Mouse (Mus musculus) lung, postnatal 36 days (tissue): ENCODE measurements at regions not wholly inside any gene's neighbourhood (a gene's known extent, or its start where the extent isn't known, plus 50 kb on each side); places are given as distances from the start of the nearest gene placed in this dataset.

Source experiments
- DNase-seq: peaks from one replicate; pipeline ENCODE4 v3.0.0; 2022; ENCODE audit warnings: mixed read lengths

DNA sequence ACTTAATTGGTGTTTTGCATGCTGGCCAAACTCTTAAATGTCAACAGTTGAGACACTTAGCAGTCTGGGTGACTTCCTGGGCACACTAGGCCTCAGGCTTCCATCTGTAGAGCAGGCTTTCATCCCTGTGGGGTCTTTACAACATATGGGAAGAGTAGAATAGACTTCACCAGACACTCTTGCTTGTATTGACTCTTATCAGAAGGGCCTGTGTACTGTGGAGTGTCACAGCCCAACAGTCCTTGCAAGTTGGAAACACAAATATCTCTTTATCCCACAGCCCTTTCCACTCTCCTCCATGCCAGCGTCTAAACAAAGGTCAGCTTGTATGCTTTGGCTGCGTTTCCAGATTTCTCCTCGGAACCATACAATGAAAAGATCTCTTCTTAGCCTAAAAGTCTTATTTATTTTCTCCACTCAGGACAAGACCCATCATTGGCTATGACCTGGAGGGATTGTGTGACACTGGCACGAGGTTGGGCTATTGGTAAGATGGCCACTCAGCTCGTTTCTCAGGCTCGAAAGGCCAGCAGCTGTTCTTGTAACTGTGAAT, 50.6 kb upstream of the Itga6 start:
- peak; percentile 15 for DNase-seq
